Mouse (Mus musculus): Measurements from ENCODE around the gene Pga5. TPM values are rescaled to one million over a fixed set of nuclear protein-coding genes. Genes with fewer than 3 reads are reported as not detected.

Gene Pga5
- total RNA-seq, 2 experiments from 2014 or later, result not detected

Other genes starting within 250 kb of the Pga5 start
- 10 to 100 TPM in 1 of 2 experiments, 1 to 10 TPM in 1; 4.8 to 30.6 TPM for gene Lrrc10b, start 220.6 kb downstream of the Pga5 start, total RNA-seq (2021)
- gene Ppp1r32, start 195.1 kb downstream of the Pga5 start, total RNA-seq (2021), result 1 to 10 TPM in 1 of 2 experiments, under 1 TPM in 1; 0.80 to 1.1 TPM
- 10 to 100 TPM; 68.8 to 73.5 TPM for gene Cpsf7, start 152.8 kb downstream of the Pga5 start, total RNA-seq (2021)
- 10 to 100 TPM; 53.7 to 60.0 TPM for gene Sdhaf2, start 151.9 kb downstream of the Pga5 start, total RNA-seq (2021)
- gene Tmem216, start 121.8 kb downstream of the Pga5 start, total RNA-seq (2021), result 10 to 100 TPM; 10.7 to 11.5 TPM
- gene Cyb561a3, start 100.9 kb downstream of the Pga5 start, total RNA-seq (2021), result 10 to 100 TPM; 12.2 to 13.9 TPM
- 10 to 100 TPM; 12.4 to 13.6 TPM for gene Tmem138, start 100.7 kb downstream of the Pga5 start, total RNA-seq (2021)
- gene Ddb1, start 72.7 kb downstream of the Pga5 start, total RNA-seq (2021), result 100 to 1,000 TPM; 193 to 194 TPM
- gene Tkfc, start 72.4 kb downstream of the Pga5 start, total RNA-seq (2021), result 10 to 100 TPM; 20.4 to 21.3 TPM
- under 1 TPM; 0.18 to 0.50 TPM for gene Vwce, start 43.9 kb downstream of the Pga5 start, total RNA-seq (2021)
- gene Vps37c, start 10.7 kb upstream of the Pga5 start, total RNA-seq (2021), result 10 to 100 TPM; 27.3 to 32.3 TPM
- gene Cd5, start 60.9 kb upstream of the Pga5 start, total RNA-seq (2021), result not detected
- 1 to 10 TPM; 1.9 to 3.3 TPM for gene Cd6, start 152.0 kb upstream of the Pga5 start, total RNA-seq (2021)
- 1 to 10 TPM; 1.9 to 2.0 TPM for gene Slc15a3, start 161.7 kb upstream of the Pga5 start, total RNA-seq (2021)
- 100 to 1,000 TPM; 307 to 334 TPM for gene Tmem132a, start 191.9 kb upstream of the Pga5 start, total RNA-seq (2021)
- 10 to 100 TPM; 47.7 to 50.3 TPM for gene Tmem109, start 203.9 kb upstream of the Pga5 start, total RNA-seq (2021)
- 100 to 1,000 TPM; 190 to 213 TPM for gene Prpf19, start 217.2 kb upstream of the Pga5 start, total RNA-seq (2021)
- gene Zp1, start 242.6 kb upstream of the Pga5 start, total RNA-seq (2021), result not detected

Measured in left cerebral cortex, postnatal 25 days (tissue).